In genomic region chr6:145249291-145250184, GRCm38 (mm10) we compare ENCODE assay signal across 8 mouse cellular contexts. TPM values are rescaled to one million over a fixed set of nuclear protein-coding genes. Genes with fewer than 3 reads are reported as not detected.
DNase-seq lines count a peak whose midpoint lies in the region; ATAC-seq and TF ChIP-seq lines count a peak whose summit lies in the region.

No protein-coding gene starts in this region.

- no peak overlapping the region for H3K27ac ChIP-seq in ES-Bruce4 (ENCODE audit: insufficient read depth, low read length)
- peak overlapping the region; percentile 97 for H3K27ac ChIP-seq in forebrain, embryonic 10.5 days
- H3K27ac ChIP-seq in heart, embryonic 16.5 days (ENCODE audit: low read length): peak overlapping the region; percentile 70
- peak overlapping the region; percentile 95 for H3K27ac ChIP-seq in liver, postnatal 0 days (ENCODE audit: low read depth)
- H3K27ac ChIP-seq in neural tube, embryonic 12.5 days: peak overlapping the region; percentile 77
- H3K27ac ChIP-seq in testis, adult 2 months (ENCODE audit: control insufficient read depth, insufficient read depth, low read depth, low read length): peak overlapping the region; percentile 82

- H3K9me3 ChIP-seq in ES-Bruce4 (replicated peaks; ENCODE audit: control insufficient read depth, insufficient read depth, low read length, poor library complexity, severe bottlenecking): no peaks in the 10 kb centered on the region
- no peaks in the 10 kb centered on the region for H3K9me3 ChIP-seq in forebrain, embryonic 10.5 days
- no peaks in the 10 kb centered on the region for H3K9me3 ChIP-seq in heart, embryonic 16.5 days (replicated peaks; ENCODE audit: control insufficient read depth, low read length)
- H3K9me3 ChIP-seq in liver, postnatal 0 days (ENCODE audit: low read length): no peaks in the 10 kb centered on the region
- H3K9me3 ChIP-seq in neural tube, embryonic 12.5 days: no peaks in the 10 kb centered on the region

- H3K27me3 ChIP-seq in ES-Bruce4 (ENCODE audit: control insufficient read depth, insufficient read depth, low read length, poor library complexity, severe bottlenecking): no peaks in the 10 kb centered on the region; the same call in 1 of the 2 replicates
- peaks cover 21% of the 10 kb centered on the region for H3K27me3 ChIP-seq in forebrain, embryonic 10.5 days (ENCODE audit: poor library complexity, severe bottlenecking)
- H3K27me3 ChIP-seq in heart, embryonic 16.5 days (ENCODE audit: control insufficient read depth, insufficient read depth, low read length): peaks cover 17% of the 10 kb centered on the region
- H3K27me3 ChIP-seq in liver, postnatal 0 days (ENCODE audit: insufficient read depth, low read length): no peaks in the 10 kb centered on the region
- H3K27me3 ChIP-seq in neural tube, embryonic 12.5 days (replicated peaks): no peaks in the 10 kb centered on the region
- no peaks in the 10 kb centered on the region for H3K27me3 ChIP-seq in testis, adult 2 months (ENCODE audit: control insufficient read depth, insufficient read depth, low read length)

- no peak for TF ChIP-seq POLR2A in ES-Bruce4 (IDR thresholded peaks at IDR 0.05; ENCODE audit: insufficient read depth, low read length)
- TF ChIP-seq POLR2A in testis, adult 2 months (IDR thresholded peaks at IDR 0.05; ENCODE audit: control insufficient read depth, low read depth, low read length): no peak

- peak overlapping the region; percentile 85 for H3K9ac ChIP-seq in ES-Bruce4 (ENCODE audit: low read depth, poor library complexity, severe bottlenecking)
- H3K9ac ChIP-seq in heart, embryonic 16.5 days (ENCODE audit: low read length): peak overlapping the region; percentile 95
- H3K9ac ChIP-seq in liver, postnatal 0 days (replicated peaks): peak overlapping the region; percentile 88
- H3K9ac ChIP-seq in neural tube, embryonic 12.5 days: peak overlapping the region; percentile 95

- peak; percentile 50 for ATAC-seq in heart, embryonic 16.5 days (replicated peaks; ENCODE audit: extremely low read depth, insufficient read depth, low FRiP score)
- ATAC-seq in liver, postnatal 0 days: peak; percentile 62
- ATAC-seq in neural tube, embryonic 12.5 days (ENCODE audit: low FRiP score, low read depth): peak; percentile 66

- 2% methylated on average over 104 of the region's 124 CpGs for WGBS in forebrain, embryonic 10.5 days
- WGBS in heart, embryonic 16.5 days: under 1% methylated on average over 67 of the region's 124 CpGs
- WGBS in liver, postnatal 0 days (ENCODE audit: insufficient replicate concordance): 0% methylated on average over 63 of the region's 124 CpGs
- under 1% methylated on average over 109 of the region's 124 CpGs for WGBS in neural tube, embryonic 12.5 days

- peaks cover 15% of the 10 kb centered on the region for H3K36me3 ChIP-seq in ES-Bruce4 (ENCODE audit: control insufficient read depth, insufficient read depth, low read length, poor library complexity, severe bottlenecking)
- H3K36me3 ChIP-seq in forebrain, embryonic 10.5 days (replicated peaks): peaks cover 26% of the 10 kb centered on the region
- peaks cover 3% of the 10 kb centered on the region for H3K36me3 ChIP-seq in heart, embryonic 16.5 days (ENCODE audit: control insufficient read depth, insufficient read depth)
- H3K36me3 ChIP-seq in liver, postnatal 0 days (replicated peaks; ENCODE audit: insufficient read depth, low read length): peaks cover 12% of the 10 kb centered on the region
- H3K36me3 ChIP-seq in neural tube, embryonic 12.5 days: peaks cover 7% of the 10 kb centered on the region
- no peaks in the 10 kb centered on the region for H3K36me3 ChIP-seq in testis, adult 2 months (ENCODE audit: control insufficient read depth, insufficient read depth, low read length)

- no peaks in the 10 kb centered on the region for H3K4me1 ChIP-seq in ES-Bruce4 (ENCODE audit: control insufficient read depth, insufficient read depth, low read length)
- peaks cover 33% of the 10 kb centered on the region for H3K4me1 ChIP-seq in forebrain, embryonic 10.5 days
- H3K4me1 ChIP-seq in heart, embryonic 16.5 days (ENCODE audit: control insufficient read depth, insufficient read depth, low read length): peaks cover 11% of the 10 kb centered on the region
- H3K4me1 ChIP-seq in liver, postnatal 0 days (ENCODE audit: insufficient read depth): peaks cover 18% of the 10 kb centered on the region
- peaks cover 11% of the 10 kb centered on the region for H3K4me1 ChIP-seq in neural tube, embryonic 12.5 days
- peaks cover 10% of the 10 kb centered on the region for H3K4me1 ChIP-seq in testis, adult 2 months (ENCODE audit: control insufficient read depth, insufficient read depth, low read length)

- TF ChIP-seq CTCF in ES-Bruce4 (IDR thresholded peaks at IDR 0.05; ENCODE audit: low read depth, low read length): no peak
- no peak for TF ChIP-seq CTCF in liver, postnatal 0 days (IDR thresholded peaks at IDR 0.05; ENCODE audit: low read depth)
- TF ChIP-seq CTCF in testis, adult 2 months (IDR thresholded peaks at IDR 0.05; ENCODE audit: control insufficient read depth, insufficient read depth, insufficient replicate concordance, low read depth, low read length): no peak

- 0 out of 2 replicates have a peak, but pooled peaks have one; percentile 22 for TF ChIP-seq EP300 in ES-Bruce4 (IDR thresholded peaks at IDR 0.05; ENCODE audit: insufficient read depth, low read depth, low read length)
- TF ChIP-seq EP300 in liver, postnatal 0 days (IDR thresholded peaks at IDR 0.05; ENCODE audit: low read depth): no peak

- DNase-seq in c-Kit-negative CD71-positive TER-119-positive erythroid progenitor cells, embryonic 14.5 days (ENCODE audit: low read depth, low spot score): peak; percentile 44
- peak; percentile 61 for DNase-seq in forebrain, embryonic 10.5 days (ENCODE audit: extremely low spot score, low spot score)
- peak; percentile 68 for DNase-seq in kidney, postnatal 14 days
- peak; percentile 76 for DNase-seq in liver, postnatal 0 days

- peak overlapping the region; percentile 70 for H3K4me3 ChIP-seq in ES-Bruce4 (ENCODE audit: low read depth, low read length)
- H3K4me3 ChIP-seq in forebrain, embryonic 10.5 days: peak overlapping the region; percentile 93
- peak overlapping the region; percentile 93 for H3K4me3 ChIP-seq in heart, embryonic 16.5 days (ENCODE audit: low read length)
- peak overlapping the region; percentile 97 for H3K4me3 ChIP-seq in liver, postnatal 0 days (ENCODE audit: low read depth, low read length)
- H3K4me3 ChIP-seq in neural tube, embryonic 12.5 days: peak overlapping the region; percentile 97
- peak overlapping the region; percentile 90 for H3K4me3 ChIP-seq in testis, adult 2 months (ENCODE audit: control insufficient read depth, low read depth, low read length)

- peak overlapping the region; percentile 95 for H3K4me2 ChIP-seq in heart, embryonic 16.5 days (ENCODE audit: low read depth, low read length)
- peak overlapping the region; percentile 92 for H3K4me2 ChIP-seq in liver, postnatal 0 days (ENCODE audit: low read depth, low read length)
- peak overlapping the region; percentile 70 for H3K4me2 ChIP-seq in neural tube, embryonic 12.5 days (replicated peaks)

RNA-seq across cellular contexts. Expression of gene Kras, which starts 0.5 kb away (rescaled TPM):
- polyA plus RNA-seq in ES-Bruce4 (2011; ENCODE audit: insufficient read depth, insufficient read length, low read depth, missing spikeins): 101 and 104 TPM in 2 replicates
- 93.1 and 103 TPM in 2 replicates for polyA plus RNA-seq in forebrain, embryonic 10.5 days (2016; fragmentation: Nextera tagmentation; extraction: Ambion mirVana)
- 44.1 and 45.4 TPM in 2 replicates for polyA plus RNA-seq in heart, embryonic 16.5 days (2015; fragmentation: Nextera tagmentation; extraction: Ambion mirVana)
- polyA plus RNA-seq in liver, postnatal 0 days (2015; fragmentation: Nextera tagmentation; extraction: Ambion mirVana): 41.0 and 48.0 TPM in 2 replicates
- 102 and 114 TPM in 2 replicates for polyA plus RNA-seq in neural tube, embryonic 12.5 days (2016; fragmentation: Nextera tagmentation; extraction: Ambion mirVana)
- 8.0 and 8.9 TPM in 2 replicates for polyA plus RNA-seq in testis, adult 2 months (2012; rRNA removed)

RNA-seq across cellular contexts. Expression of gene Etfrf1, which starts 38.6 kb away (rescaled TPM):
- 24.6 and 28.6 TPM in 2 replicates for polyA plus RNA-seq in ES-Bruce4 (2011; ENCODE audit: insufficient read depth, insufficient read length, low read depth, missing spikeins)
- 34.1 and 35.4 TPM in 2 replicates for polyA plus RNA-seq in forebrain, embryonic 10.5 days (2016; fragmentation: Nextera tagmentation; extraction: Ambion mirVana)
- 58.1 and 62.0 TPM in 2 replicates for polyA plus RNA-seq in heart, embryonic 16.5 days (2015; fragmentation: Nextera tagmentation; extraction: Ambion mirVana)
- polyA plus RNA-seq in liver, postnatal 0 days (2015; fragmentation: Nextera tagmentation; extraction: Ambion mirVana): 42.3 and 44.9 TPM in 2 replicates
- polyA plus RNA-seq in neural tube, embryonic 12.5 days (2016; fragmentation: Nextera tagmentation; extraction: Ambion mirVana): 31.7 and 34.7 TPM in 2 replicates
- 4.9 and 6.3 TPM in 2 replicates for polyA plus RNA-seq in testis, adult 2 months (2012; rRNA removed)

RNA-seq across cellular contexts. Expression of gene Casc1, which starts 38.7 kb away (rescaled TPM):
- polyA plus RNA-seq in ES-Bruce4 (2011; ENCODE audit: insufficient read depth, insufficient read length, low read depth, missing spikeins): 0.55 and 1.1 TPM in 2 replicates
- 0.47 and 0.61 TPM in 2 replicates for polyA plus RNA-seq in forebrain, embryonic 10.5 days (2016; fragmentation: Nextera tagmentation; extraction: Ambion mirVana)
- 0.53 and 0.74 TPM in 2 replicates for polyA plus RNA-seq in heart, embryonic 16.5 days (2015; fragmentation: Nextera tagmentation; extraction: Ambion mirVana)
- polyA plus RNA-seq in liver, postnatal 0 days (2015; fragmentation: Nextera tagmentation; extraction: Ambion mirVana): 0.11 and 0.13 TPM in 2 replicates
- 0.59 and 0.60 TPM in 2 replicates for polyA plus RNA-seq in neural tube, embryonic 12.5 days (2016; fragmentation: Nextera tagmentation; extraction: Ambion mirVana)
- polyA plus RNA-seq in testis, adult 2 months (2012; rRNA removed): 33.6 and 37.0 TPM in 2 replicates

Comparison
In these comparisons a context has a peak if more than half of its experiments do, and no peak if none do; other contexts are left out.
1. RNA of gene Casc1, which starts 38.7 kb away (polyA plus RNA-seq): 33.6 to 37.0 TPM in testis, adult 2 months; 0.47 to 0.61 TPM in forebrain, embryonic 10.5 days, 0.59 to 0.60 TPM in neural tube, embryonic 12.5 days, 0.55 to 1.1 TPM in ES-Bruce4, 0.53 to 0.74 TPM in heart, embryonic 16.5 days and 0.11 to 0.13 TPM in liver, postnatal 0 days; every median in the first group is over 10 times any median in the second.
2. Peak in every context shown above with its lines, with median percentiles within 50 percentile points of each other: H3K4me3 ChIP-seq, H3K9ac ChIP-seq, DNase-seq, ATAC-seq and H3K4me2 ChIP-seq.